Mouse (Mus musculus) cerebellum, adult 9-11 months (tissue): Measurements from ENCODE around the gene Mcoln3.

Experiments
- DNase-seq: peaks from one replicate; pipeline ENCODE4 v3.0.0; 2022

Mcoln3 gene

DNA sequence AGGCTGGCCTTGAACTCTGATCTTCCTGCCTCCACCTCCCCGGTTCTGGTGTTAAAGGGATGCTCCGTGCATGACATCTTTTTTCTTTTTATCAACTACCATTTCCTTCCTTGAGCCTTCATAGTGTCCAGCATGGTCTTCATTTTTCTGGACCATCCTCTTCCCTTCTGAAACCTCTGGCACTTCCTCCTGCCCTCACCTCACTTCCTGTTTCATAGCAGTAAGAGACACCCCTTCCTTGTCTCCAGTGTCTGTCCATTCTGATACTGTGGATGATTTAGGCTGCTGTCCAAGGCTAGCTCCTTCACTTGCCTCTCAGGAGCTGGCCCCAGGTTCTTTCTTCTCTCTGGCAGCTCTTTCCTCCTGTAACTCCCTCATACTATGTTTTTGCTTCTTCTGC lies 18.2 kb downstream of the Mcoln3 start:
- no peak for DNase-seq

DNA sequence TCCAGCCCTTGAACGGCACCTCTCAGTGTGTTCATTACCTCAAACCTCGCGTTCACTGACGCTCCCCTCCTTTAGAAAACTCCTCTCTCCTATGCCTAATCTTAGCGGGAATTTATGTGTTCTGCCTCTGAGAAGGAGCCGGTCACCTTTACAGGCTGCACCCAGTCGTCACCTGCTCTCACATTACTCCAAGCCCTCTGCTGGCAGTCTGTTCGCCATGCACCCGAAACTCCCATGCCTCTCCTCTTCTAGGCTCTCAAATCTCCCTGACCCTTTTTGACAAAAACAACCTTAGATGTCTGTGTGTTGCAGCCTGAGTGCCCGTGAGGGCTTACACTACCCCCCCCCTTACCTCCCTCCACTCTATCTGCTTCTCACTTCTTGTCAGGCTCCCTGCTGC lies 19.2 kb downstream of the Mcoln3 start:
- no peak for DNase-seq

DNA sequence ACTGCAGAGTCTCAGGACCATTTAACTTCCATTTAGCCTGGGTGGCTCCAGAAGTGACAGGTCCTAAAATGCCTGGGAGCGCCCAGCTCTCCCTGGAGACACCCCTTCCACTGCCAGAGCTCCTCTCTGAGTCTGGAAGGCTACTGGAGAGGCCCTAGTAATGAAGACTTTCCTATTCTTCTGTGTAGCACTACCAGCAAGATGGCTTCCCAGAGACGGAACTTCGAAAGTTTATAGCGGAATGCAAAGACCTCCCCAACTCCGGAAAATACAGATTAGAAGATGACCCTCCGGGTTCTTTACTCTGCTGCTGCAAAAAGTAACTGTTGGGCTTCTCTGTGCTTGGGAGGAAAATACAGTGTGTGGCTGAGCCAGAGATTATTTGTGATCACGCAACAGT lies 23.0 kb downstream of the Mcoln3 start:
- DNase-seq: no peak

DNA sequence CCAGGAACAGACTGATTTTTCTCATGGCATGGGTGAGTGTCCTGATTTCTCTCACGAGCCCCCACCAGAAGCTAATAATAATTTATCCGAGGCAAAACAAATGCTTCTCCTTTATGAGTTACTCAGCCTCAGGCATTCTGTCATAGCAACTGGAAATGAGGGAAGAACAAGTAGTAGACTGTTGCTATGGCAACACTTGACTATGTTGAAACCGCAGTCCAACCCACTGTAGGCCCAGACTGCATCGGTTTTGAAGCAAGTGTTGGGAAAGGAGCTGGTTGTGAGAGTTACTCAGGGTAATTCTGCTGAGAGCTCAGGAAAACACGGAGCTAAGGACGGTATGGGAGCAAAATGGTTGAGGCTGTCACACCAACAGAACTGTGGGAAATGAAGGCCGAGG lies 25.3 kb downstream of the Mcoln3 start:
- no peak for DNase-seq

DNA sequence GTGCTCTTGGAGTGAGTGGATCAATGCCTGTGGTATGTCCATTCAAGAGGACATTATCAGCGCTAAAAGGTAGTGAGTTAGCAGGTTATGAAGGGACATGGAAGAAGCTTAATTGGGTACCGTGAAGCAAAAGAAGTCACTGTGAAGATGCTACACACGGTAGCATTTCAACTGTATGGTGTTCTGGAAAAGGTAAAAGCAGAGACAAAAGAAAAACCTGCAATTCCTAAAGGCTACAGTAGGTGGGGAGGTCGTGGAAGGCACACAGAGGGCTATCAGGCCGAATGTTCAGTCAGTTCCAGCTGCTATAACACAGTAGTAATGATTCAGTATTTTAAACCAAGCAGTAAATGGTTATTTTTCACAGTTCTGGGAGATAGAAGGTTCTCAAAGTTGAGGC lies 28.3 kb downstream of the Mcoln3 start:
- DNase-seq: no peak

DNA sequence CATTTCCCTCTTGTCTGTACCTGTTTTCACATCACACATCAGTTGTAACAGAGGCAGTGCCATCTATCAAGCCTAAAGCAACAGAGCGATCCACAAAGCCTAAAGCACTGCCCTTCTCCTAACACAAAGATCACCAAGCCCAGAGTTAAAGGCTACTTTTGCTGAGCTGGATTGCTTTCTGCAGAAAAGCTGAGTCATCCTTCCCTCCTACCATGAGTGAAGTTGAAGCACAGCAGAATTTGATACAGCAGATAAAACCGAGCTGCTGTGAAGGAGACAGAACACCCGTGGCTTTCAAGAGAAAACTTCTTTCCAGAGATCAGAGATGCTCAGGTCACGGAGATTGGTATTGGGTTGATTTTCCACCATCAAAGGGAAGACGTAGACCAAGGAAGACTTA lies 28.9 kb downstream of the Mcoln3 start:
- no peak for DNase-seq

DNA sequence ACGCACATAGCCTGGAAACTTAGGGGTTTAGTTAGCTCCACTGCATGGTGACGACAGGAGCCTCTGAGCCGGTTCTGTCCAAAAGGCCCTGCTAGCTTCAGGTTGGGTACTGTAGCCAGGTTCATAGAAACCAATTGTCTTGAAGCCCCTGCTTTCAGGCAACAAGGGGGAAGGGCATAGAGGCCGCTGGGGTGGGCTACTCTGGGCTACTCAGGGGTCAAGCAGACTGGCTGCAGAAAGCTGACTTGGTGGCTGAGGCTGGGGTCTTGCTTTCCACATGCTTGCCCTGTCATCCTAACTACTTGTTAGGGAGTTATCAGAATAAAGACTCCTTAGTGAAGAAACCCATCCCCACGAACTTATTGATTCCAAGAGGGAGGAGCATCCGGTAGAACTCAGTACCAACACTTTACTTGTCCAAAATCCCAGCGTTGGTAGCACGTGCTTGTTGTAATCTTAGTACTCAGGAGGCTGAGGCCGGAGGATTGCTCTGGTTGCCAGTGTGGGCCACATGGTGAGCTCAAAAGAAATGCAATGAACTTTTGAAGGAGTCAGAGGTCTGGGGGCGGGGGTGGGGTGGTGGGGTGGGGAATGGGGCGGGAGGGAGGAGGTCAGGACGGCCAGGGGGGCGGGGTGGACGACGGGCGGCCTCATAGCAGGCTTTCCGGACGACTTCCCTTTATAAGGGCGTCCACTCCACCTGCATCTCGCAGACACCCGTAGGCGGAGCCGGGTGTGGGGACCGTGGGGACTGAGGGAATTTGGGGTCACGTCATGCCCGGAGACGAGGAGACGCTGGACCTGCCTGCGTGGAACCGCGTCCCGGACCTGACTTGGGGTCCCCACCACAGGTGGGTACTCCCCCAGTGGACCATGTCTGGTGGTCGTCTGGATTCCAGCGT lies 32.2 kb downstream of the Mcoln3 start, which contains the start of gene Mcoln2:
Gene Mcoln2 (plus strand): TSS at position 678 of the 902 bp plus-strand sequence.
- DNase-seq: no peak

DNA sequence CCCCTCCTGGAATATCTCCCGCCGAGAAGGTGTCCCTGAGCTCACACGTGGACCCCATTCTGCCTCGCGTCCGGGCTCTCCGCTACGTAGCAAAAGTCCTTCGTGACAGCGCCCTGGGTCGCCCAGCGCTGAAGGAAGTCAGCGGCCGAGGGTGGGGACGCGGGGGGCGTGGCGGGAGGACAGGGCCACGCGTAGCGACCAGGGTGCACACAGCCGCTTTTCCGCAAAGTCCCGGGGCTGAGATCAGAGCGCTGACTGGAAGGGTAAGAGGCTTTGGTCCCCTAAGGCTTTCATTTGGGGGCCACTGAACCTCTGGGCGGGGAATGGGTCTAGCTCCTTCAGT lies 32.8 kb downstream of the Mcoln3 start:
- no peak for DNase-seq

DNA sequence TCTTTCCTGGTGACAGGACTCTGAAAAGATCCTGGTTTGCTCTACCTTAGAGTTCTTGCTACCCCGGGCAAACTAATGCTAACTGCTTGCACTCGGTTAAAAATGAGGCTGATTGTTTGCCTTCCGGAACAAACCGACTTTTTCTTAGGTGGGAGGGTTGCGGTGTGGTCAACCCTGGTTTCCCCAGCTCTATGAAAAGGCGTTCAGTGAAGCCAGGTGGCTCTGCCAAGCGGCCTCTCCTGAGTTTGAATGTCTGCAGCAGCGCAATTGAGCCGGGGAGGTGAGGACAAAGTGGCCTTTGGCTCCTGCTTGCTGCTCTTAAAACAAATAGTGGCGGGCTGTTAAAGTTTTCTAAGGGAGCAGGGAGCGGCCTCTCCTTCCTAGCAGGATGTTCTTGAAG lies 33.3 kb downstream of the Mcoln3 start:
- no peak for DNase-seq

DNA sequence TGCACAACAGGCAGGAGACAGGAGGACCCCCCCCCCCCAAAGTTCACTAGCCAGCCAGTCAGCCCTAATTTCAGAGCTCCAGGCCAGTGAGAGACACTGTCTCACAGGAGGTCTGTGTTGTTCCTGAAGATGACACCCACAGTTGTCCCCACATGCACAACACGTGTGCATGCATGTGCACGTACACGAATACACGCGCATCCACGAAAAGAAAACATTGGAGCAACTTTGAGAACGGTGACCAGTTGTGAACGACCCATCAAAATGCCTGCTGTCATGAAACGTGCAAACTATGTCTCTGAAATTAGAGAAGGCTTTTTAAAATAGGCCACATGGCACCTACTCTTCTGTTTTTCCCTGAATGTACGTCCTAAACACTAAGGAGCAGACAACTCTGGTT lies 34.1 kb downstream of the Mcoln3 start:
- DNase-seq: no peak

DNA sequence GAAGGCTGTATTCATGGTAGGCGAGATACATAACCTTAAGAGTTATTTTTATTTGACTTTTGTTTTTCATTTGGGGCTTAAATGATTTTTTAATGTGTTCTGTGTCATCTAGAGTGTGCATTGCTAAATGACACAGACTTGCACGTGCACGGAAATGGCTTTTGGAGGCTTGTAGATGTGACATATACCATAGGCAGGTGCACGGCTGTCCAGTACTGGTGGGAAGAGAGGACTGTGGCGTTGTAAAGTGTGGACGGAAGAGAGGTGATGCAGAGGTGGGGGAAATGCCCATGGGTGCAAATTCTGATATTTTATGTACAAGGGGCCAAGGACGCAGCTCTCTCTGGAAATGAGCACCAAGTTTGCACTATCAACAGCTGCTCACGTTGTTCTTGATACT lies 34.5 kb downstream of the Mcoln3 start:
- DNase-seq: no peak

DNA sequence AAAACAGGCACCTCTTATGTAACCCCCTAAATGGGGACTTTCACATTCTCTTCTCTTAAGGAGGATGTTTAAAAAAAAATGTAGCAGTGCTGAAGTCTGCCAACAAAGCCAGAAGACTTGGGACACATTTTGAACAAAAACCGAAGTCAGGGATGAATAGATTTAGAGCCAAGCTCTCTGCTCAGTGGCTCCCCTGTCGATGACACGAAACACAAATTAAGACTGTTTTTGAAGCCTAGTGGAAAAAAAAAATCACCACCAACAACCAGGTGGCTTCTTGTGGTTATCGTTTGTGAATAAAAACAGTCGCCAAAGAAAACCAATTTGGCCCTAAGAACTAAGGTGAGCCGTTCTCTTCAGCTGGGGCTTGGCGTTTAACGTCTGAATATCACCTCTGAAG lies 35.1 kb downstream of the Mcoln3 start:
- no peak for DNase-seq

DNA sequence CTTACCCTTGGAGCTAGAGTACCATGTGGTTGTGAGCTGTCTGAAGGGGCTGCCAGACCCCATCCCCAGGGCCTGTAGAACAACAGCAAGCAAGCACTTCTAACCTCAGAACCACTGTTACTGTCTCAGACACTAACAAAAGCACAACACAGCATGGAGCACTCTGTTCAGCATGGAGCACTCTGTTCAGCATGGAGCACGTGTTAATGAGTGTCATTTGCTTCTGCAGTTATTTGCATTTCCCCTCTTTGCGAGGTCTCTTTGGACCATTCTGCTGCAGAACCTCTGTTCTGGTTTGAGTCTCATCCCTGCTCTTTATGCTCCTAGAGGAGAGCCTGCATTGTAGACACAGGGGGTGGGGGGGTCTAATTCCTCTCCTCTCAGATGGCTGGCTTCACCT lies 35.7 kb downstream of the Mcoln3 start:
- DNase-seq: no peak

DNA sequence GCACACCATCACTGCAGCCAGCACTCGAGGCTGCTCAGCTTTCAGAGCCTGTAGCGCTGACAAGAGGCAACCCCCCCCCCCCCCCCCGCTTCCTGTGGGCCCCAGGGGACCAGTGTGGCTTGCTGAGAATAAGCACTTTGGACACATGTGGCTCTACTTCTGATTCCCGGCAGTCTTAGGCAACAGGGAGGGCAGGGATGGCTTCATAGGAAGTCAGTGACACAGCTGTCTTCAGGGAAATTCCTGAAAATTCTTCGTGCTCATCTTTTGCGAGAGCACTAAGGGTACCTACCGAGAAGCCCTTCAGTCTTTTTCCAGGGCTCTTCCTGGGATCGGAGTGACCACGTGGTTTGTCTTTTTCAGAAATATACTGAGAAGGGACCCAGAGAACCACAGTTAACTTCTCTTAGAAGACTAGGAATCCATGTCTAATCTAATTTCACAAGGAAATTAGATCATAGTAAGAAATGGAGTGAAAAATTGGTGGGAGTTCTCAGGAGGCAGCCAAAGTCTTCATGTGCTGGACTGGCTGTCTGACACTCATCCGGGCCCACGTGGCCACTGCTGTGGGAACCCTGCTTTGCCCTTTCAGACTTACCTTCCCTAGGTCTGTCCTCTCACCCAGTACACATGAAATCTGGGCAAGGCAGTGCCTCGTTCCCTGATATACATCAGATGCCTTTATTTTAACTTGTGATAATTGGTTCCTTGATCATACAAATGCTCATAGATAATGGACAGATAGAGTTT lies 36.8 kb downstream of the Mcoln3 start:
- DNase-seq: no peak

DNA sequence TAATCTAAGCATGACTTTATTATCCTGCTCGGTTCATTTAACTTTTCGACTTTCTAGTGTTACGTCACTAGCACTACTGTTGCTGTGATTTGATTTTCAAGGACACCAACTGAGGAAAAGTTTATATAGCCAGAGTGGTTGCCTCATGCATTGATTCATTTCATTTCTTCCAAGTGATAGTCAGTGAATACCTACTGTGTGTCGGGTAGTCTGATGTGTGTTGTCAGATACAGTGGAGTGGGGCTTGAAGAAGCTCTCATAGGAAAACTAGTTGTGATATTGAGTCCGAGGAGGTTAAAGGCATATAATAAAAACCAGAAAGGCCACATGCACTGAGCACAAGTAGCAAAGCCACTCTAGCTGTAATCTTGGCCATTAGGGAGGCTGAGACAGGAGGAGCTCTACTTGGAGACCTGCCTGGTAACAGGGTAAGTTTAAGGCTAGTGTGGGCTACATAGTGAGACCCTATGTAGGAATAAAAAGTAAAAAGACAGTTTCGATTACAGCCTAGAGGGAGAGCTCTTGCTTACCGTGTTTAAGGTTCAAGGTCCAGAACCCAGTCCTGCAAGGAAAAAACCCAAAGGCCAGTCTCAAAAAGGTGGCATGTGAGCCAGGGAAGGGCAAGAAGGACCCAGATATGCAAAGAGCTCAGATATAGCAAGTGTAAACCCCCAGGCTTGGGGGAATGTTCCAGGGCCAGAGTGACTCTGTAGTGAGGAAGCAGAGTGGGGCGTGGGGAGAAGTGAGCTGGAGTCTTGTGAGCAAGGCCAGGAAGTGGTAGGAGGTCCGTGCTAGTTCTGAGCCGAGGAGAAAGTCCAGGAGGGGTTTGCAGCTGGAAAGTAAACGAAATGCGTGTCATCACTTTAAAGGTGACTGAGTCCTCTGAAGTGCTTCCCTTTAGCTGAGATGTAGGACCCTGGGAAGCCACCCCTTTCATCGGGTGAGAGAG lies 38.7 kb downstream of the Mcoln3 start:
- no peak for DNase-seq

DNA sequence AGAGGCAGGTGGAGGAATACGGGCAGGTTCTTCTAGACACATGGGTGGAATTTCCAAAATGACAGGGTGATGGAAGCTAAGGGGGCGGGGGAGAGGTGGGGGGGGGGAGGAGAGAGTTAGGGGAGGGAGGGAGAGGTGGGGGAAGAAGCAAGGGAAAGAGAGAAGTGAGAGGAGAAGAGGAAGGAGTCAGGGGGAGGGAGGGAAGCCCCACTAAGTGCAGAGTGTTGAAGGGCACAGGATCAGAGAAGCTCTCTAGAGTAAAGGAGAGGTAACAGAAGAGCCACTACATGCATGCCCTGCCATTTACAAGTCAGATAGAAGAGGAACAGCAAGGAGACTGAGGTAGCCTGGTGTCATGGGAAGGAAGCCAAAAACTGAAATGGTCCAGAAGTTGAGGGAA lies 39.6 kb downstream of the Mcoln3 start:
- no peak for DNase-seq

DNA sequence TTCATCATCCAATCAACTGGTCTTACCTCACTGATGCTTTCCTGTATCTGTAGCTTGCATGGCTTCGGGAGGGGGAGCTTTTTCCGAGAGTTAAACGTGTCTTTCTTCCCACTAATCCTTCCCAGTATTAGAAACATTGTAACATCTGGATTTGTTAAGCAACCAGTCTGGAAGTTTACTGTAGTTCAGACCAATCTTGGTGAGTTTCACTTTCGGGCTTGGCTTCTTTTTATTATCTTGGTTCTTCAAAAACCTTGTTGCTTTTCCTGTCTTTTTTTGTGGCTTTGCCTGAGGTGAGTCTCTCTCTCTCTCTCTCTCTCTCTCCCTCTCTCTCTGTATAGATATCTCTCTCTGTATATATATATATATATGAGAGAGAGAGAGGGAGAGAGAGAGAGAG lies 40.8 kb downstream of the Mcoln3 start:
- no peak for DNase-seq

DNA sequence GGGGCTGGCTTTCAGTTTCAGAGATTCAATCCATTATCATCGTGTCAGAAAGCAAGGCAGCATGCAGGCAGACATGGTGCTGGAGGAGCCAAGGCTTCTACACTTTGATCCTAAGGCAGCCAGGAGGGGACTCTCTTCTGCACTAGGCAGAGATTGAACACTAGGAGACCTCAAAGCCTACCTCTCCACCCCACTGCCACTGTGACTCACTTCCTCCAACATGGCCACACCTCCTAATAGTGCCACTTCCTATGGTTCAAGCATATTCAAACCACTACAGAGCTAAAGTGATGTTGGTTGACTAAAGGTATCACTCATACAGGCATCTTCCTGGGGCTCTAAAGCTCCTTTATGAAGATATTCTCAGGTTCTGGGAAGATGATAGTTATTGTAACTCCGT lies 42.1 kb downstream of the Mcoln3 start:
- DNase-seq: no peak

DNA sequence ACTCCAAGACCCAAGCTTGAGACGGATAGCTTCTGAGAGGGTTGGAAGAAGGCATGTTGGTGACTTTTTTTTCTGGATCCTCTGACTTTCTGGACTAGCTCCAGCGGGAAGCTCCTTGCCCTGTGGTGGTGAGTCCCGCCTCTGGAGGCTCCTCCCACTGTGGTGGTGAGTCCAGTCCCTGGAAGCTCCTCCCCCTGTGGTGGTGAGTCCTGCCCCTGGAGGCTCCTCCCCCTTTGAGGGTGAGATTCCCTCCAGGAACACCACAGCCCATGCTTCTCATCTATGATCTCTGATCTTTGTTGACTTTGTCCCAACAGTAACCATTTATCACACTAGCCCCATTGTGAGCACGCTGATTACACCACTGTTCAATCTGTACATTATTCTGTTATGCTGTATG lies 44.9 kb downstream of the Mcoln3 start:
- no peak for DNase-seq

DNA sequence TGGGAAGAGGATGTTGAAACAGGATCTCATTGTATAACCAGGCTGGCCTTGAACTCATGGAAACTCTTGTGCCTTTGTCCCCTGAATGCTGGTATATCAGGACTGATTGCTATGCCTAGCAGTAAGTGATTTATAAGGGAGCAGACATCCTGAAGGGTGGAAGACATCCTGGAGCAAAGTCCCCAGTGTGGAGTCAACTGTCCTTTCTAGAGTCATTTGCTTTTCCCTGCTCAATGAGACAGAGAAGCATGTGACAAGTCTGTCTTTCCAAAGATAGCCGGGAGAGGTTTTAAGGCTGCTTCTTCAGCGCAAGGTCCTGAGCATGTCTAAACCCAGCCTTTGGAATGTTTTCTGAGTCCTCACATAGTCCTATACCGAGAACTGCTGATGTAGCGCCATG lies 52.1 kb downstream of the Mcoln3 start:
- DNase-seq: no peak

DNA sequence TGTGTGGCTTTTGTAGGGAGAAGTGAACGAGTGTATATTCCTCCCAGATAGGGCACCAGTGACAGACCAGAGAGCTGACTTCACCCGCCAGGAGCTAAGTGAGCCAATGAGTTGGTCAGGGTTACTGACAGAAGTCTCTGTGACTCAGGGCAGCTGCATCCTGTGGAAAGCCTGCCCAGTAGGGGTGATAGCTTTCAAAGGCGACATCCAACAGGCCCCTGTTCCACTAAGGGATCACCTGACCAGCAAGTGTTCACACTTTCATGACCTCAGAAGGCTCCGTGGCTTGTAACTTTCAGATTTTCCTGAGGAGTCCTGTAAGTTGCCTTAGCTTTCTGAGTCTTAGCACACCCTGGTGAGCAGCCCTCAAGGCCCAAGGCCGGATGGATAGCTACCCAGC lies 55.8 kb downstream of the Mcoln3 start:
- no peak for DNase-seq

DNA sequence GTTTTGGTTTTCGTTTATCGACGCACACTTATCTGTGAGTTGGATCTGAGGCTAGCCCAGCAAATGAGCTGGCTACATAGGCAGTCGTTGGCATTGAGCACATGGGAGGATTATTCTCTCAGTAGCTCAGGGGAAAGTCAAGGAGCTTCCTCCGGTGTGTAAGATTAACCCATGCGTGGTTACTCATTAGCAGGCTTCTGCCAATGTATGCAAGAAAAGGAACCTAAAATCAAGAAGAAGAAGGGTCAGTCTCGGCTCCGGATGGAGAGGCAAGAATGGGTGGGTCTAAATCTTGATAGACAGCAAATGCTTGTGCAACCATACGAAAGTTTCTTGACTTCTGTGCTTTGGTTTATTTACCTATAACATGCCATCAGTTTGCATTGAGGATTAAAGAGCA lies 57.0 kb downstream of the Mcoln3 start:
- DNase-seq: no peak

DNA sequence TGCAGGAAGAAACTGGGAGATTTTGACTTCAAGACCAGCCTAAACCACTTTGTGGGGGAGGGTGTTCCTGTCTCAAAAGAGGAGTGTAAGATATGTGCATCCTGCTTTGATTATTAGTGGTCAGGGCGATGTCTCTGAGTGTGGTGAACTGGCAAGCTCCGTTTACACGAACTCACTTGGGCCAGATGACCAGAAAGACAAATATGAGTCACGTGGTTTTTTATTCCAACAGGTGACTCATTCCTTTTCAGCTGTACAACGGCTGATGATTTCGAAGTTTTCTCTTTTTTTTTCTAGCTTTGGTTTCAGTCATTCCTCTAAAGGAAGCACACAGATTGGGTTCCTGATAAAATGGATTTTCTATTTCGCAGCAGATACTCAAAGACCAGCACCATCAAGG lies 60.0 kb downstream of the Mcoln3 start:
- DNase-seq: no peak
